Mouse (Mus musculus) macrophage (primary cell): ENCODE measurements around the gene Tnfrsf9. TPM values are rescaled to one million over a fixed set of nuclear protein-coding genes. Genes with fewer than 3 reads are reported as not detected.

ENCODE experiments used
- H3K27ac ChIP-seq: fragments of 350-480 bp; formaldehyde crosslinking; 2 replicates; pipeline ENCODE4 v1.9.0; 2021
- H3K36me3 ChIP-seq: fragments of 350-480 bp; formaldehyde crosslinking; 2 replicates; pipeline ENCODE4 v1.9.0; 2021; ENCODE audit errors: inconsistent target
- H3K4me3 ChIP-seq: fragments of 350-480 bp; formaldehyde crosslinking; 2 replicates; pipeline ENCODE4 v1.9.0; 2021; ENCODE audit errors: inconsistent target
- H3K79me2 ChIP-seq: fragments of 350-480 bp; formaldehyde crosslinking; 2 replicates; pipeline ENCODE4 v1.9.0; 2021; ENCODE audit errors: inconsistent target
- WGBS: methylation state at CpG from one replicate; pipeline ENCODE4 v1.1.7; 2026; ENCODE audit warnings: inconsistent platforms; ENCODE audit not compliant: missing documents; 5-methylcytosine and 5-hydroxymethylcytosine counted together
- polyA plus RNA-seq: library from polyadenylated mRNA; stranded (reverse); fragments of 250-400 nt; gene quantifications from 3 replicates; pipeline ENCODE4 v1.2.4, GENCODE M21; 2018; ENCODE audit warnings: inconsistent platforms

The Tnfrsf9 gene
- polyA plus RNA-seq, 1 experiment from 2014 or later: 0.17 TPM

- Histone ChIP-seq H3K36me3 (no peaks in the 10 kb centered on the region), H3K27ac (no peak overlapping the region), H3K79me2 (no peaks in the 10 kb centered on the region), H3K4me3 (no peak overlapping the region)
- WGBS: 92% methylated on average over 4 of the region's 5 CpGs
These were observed 34.0 kb upstream of the Tnfrsf9 start for GRCm38 (mm10) chr4:150880364-150880763.

DNA sequence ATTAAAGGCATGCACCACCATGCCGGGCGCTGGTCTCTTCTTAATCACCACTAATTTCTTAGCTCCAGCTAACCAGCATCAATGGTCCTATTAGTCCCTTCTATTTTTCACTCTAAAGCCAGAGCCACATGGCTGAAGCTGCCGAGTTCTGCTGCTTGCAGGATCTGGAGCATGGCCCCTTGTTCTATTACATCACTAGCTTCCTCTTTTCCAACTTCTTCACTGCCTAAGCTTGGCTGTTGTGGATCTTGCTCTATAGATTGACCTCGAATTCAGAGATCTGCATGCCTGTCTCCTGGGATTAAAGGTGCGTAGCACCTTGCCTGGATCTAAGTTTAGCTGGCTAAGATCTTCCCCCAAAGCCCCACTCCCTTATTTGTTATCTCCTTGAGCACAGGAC is 31.7 kb upstream of the Tnfrsf9 start:
- 59% methylated on average over 5 of the region's 5 CpGs for WGBS
- no peak overlapping the region for H3K4me3 ChIP-seq
- no peaks in the 10 kb centered on the region for H3K79me2 ChIP-seq

GRCm38 (mm10) chr4:150887903-150888302 is 26.5 kb upstream of the Tnfrsf9 start:
- no peak overlapping the region for H3K27ac ChIP-seq
- H3K79me2 ChIP-seq: no peaks in the 10 kb centered on the region
- H3K4me3 ChIP-seq: no peak overlapping the region
- no peaks in the 10 kb centered on the region for H3K36me3 ChIP-seq
- WGBS: 89% methylated on average over 3 of the region's 5 CpGs

More for the DNA sequence above, 31.7 kb upstream of the Tnfrsf9 start:
- no peaks in the 10 kb centered on the region for H3K36me3 ChIP-seq
- H3K27ac ChIP-seq: no peak overlapping the region

DNA sequence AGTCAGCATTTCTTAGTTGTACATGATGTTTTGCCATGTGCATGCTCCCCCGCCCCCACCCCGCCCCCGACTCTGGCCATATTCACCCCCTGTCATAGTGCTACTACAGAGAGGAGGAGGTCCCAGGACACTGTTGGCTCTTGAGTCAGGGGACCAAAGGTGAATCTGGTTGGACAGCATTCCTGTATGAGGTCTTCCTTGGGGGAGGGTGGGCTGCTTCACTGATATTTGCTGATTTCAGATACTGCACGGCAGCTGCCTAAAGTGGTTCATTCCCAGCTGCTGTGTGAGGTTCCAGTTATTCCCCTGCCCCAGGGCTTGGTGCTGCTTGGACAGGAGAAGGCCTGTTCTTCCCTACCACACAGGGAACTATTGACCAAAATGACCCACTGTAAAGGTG is 25.9 kb upstream of the Tnfrsf9 start:
- Histone ChIP-seq H3K27ac (no peak overlapping the region), H3K4me3 (no peak overlapping the region), H3K36me3 (no peaks in the 10 kb centered on the region), H3K79me2 (no peaks in the 10 kb centered on the region)
- 93% methylated on average over 4 of the region's 4 CpGs for WGBS

DNA sequence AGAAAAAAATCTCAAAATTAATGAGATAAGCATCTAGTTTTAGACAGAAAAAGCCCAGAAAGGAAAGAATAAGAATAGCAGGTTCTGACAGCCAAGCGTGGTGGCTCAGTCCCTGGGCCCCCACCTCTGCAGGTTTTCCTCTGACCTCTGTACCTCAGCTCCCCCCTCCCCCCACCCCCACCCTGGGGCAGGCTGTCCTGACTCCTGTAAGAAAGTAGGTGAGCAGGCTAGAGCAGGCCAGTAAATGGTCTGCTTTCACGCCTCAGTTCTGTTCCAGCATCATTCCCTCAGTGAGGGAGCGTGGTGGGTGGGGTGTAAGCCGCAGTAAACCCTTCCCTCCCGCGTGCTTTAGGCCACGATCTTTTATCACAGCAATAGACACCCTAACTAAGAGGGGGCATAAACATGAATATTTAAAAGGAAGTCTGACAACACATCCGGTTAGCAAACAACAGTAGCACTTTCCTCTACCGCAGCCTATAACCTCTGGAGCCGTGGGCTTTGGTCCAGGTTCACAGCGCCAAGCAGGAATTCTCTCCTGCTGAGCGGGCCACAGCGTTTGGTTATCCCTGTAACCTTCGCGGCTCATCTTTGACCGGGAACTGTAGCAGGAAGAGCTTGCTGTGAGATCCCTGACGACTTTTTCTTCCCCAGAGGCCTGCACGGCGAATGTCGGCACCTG is 24.9 kb upstream of the Tnfrsf9 start:
- Histone ChIP-seq H3K27ac (no peak overlapping the region), H3K36me3 (no peaks in the 10 kb centered on the region), H3K79me2 (no peaks in the 10 kb centered on the region), H3K4me3 (no peak overlapping the region)
- 73% methylated on average over 20 of the region's 20 CpGs for WGBS

DNA sequence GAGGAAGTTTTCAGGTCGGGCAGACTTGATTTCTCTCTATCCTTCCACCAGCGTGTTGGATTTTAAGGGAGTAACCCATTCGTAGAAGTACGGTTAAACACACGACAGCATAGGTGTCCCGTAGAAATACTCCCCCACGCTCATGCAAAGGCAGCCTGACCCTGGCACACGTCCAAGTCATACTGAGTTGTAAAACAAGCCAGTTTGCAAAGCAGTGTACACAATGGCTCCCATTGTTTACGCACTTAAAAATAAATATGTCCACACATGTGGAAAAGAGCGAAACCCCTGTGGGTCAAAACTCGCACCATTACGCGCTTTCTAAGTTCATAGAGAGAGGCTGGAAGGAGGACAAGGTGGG is 24.4 kb upstream of the Tnfrsf9 start:
- no peak overlapping the region for H3K4me3 ChIP-seq
- H3K36me3 ChIP-seq: no peaks in the 10 kb centered on the region
- no peaks in the 10 kb centered on the region for H3K79me2 ChIP-seq
- H3K27ac ChIP-seq: no peak overlapping the region
- 93% methylated on average over 13 of the region's 13 CpGs for WGBS

- WGBS: 7% methylated on average over 4 of the region's 5 CpGs
- Histone ChIP-seq H3K36me3 (no peaks in the 10 kb centered on the region), H3K79me2 (no peaks in the 10 kb centered on the region), H3K4me3 (no peak overlapping the region), H3K27ac (no peak overlapping the region)
These were observed 23.1 kb upstream of the Tnfrsf9 start for GRCm38 (mm10) chr4:150891308-150891707.

DNA sequence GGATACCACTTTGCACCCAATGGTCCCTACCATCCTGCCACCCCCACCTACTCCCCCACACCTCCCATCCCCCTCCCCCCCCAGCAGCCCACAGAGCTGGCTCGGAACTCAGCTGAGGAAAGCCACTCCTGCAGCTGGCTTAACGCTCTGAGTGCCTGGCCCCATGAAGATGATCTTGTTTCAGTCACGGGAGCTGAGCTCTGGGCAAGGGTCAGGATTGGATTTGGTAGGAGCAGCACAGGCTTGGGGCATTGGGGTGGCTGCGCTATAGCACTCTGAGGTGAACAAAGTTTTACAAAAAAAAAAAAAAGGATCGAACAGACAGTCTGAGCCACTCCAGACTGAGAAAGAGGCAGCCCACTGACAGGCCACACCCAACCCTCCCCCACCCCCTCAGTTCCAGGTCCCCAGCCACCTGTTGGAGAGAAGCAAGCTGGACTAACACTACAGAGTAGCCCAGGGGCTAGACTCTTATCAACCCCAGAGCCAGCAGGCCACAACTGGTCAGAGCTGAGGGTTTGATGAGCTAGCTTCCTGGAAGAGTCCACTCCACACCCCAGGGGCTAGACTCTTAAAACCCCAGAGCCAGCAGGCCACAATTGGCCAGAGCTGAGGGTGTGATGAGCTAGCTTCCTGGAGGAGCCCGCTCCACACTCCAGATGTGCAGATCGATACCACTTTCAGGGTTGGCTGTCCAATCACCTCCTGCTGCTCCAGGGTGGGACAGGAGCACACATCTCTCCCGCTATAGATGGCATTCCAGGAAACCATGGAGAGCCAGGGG is 19.5 kb upstream of the Tnfrsf9 start:
- 83% methylated on average over 7 of the region's 8 CpGs for WGBS
- Histone ChIP-seq H3K79me2 (no peaks in the 10 kb centered on the region), H3K27ac (no peak overlapping the region), H3K4me3 (no peak overlapping the region), H3K36me3 (peaks cover 24% of the 10 kb centered on the region)

- H3K4me3 ChIP-seq: no peak overlapping the region
- peaks cover 35% of the 10 kb centered on the region for H3K36me3 ChIP-seq
- H3K79me2 ChIP-seq: no peaks in the 10 kb centered on the region
- 97% methylated on average over 26 of the region's 26 CpGs for WGBS
- H3K27ac ChIP-seq: no peak overlapping the region
These were observed 17.3 kb upstream of the Tnfrsf9 start for GRCm38 (mm10) chr4:150896896-150897624.

DNA sequence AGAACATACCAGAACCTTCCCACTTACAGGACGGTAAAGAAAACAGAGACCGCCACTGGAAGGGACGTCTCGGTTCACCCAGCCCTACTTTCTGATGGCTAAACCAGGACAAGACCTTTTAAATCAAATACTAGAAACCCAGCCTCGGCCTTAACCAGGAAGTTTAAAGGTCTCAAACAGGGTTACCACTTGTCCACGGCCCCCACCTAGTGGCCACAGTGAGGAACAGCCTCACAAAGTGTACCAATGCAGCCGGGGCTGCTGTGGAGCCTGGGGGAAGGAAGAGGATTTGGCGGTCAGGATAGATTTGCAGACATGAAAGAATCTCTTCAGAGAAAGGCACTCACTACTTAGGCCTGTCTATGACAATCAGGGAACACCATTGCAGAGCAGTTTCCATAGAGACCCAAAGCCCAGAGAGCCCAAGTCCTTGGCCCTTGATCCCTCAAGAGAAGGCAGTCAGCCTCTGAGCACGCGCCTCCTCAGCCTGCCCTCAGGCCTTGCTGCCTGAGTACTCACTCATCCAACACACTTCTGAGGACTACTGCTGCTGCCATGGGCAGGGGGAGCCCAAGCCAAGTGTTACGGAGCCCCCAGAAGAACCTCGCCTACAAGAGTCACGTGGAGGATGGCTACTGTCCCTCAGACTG is 15.5 kb upstream of the Tnfrsf9 start:
- Histone ChIP-seq H3K36me3 (peaks cover 51% of the 10 kb centered on the region), H3K27ac (no peak overlapping the region), H3K79me2 (no peaks in the 10 kb centered on the region), H3K4me3 (no peak overlapping the region)
- WGBS: 61% methylated on average over 13 of the region's 13 CpGs

DNA sequence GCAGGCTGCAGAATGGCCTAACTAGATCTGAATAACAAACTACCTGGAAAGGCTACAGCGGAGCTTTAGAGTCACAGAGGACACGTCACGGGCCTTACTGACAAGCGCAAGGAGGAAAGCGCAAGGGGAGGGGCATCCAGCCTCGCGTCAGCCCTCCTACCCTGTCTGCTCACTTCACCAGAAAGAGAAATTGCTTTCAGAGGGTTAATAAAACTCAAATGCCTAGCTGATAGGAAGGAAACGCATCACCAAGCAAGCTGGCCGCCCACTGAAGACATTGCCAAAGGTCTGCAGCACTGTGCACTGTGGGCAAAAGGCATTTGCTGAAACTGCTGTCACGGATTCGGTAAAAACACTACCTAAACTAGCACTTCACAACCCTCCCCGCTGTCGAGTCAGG is 13.9 kb upstream of the Tnfrsf9 start:
- no peak overlapping the region for H3K4me3 ChIP-seq
- WGBS: 97% methylated on average over 12 of the region's 13 CpGs
- H3K27ac ChIP-seq: no peak overlapping the region
- no peaks in the 10 kb centered on the region for H3K79me2 ChIP-seq
- peaks cover 61% of the 10 kb centered on the region for H3K36me3 ChIP-seq

- no peak overlapping the region for H3K4me3 ChIP-seq
- no peak overlapping the region for H3K27ac ChIP-seq
- 56% methylated on average over 9 of the region's 9 CpGs for WGBS
- H3K79me2 ChIP-seq: no peaks in the 10 kb centered on the region
- peaks cover 70% of the 10 kb centered on the region for H3K36me3 ChIP-seq
These were observed 12.7 kb upstream of the Tnfrsf9 start for GRCm38 (mm10) chr4:150901651-150902050.

DNA sequence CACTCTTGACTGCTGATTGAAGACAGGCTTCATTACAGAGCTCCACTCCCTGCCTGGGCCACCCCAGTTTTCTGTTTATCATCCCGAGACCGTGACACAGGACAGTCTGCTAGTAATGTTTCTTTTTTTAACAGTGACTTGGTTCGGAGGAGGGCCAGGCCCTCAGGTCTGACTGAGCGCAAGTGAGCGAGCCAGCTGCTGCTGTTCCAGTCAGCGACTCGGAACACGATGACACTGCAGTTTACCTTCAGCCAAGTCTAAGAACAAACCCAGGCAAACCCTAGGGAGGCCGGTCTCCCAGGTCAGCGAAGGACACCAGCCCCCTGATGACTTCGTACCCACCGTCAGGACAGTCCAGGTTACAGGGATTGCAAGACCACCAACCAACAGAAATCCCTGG is 12.3 kb upstream of the Tnfrsf9 start:
- peaks cover 73% of the 10 kb centered on the region for H3K36me3 ChIP-seq
- WGBS: 93% methylated on average over 12 of the region's 12 CpGs
- no peak overlapping the region for H3K27ac ChIP-seq
- no peak overlapping the region for H3K4me3 ChIP-seq
- H3K79me2 ChIP-seq: peaks cover under 1% of the 10 kb centered on the region; the same call in 1 of the 2 replicates

- Histone ChIP-seq H3K79me2 (peaks cover 12% of the 10 kb centered on the region), H3K27ac (no peak overlapping the region), H3K36me3 (peaks cover 63% of the 10 kb centered on the region), H3K4me3 (no peak overlapping the region)
- 91% methylated on average over 14 of the region's 14 CpGs for WGBS
These were observed 11.1 kb upstream of the Tnfrsf9 start for GRCm38 (mm10) chr4:150903091-150903742.
